Mouse (Mus musculus): ENCODE data around the gene Ggt5. TPM values are rescaled to one million over a fixed set of nuclear protein-coding genes. Genes with fewer than 3 reads are reported as not detected.

Ggt5 gene
- total and polyA plus RNA-seq, 2 experiments from 2014 or later, result 2.3 to 2.8 TPM

GRCm38 (mm10) chr10:75643741-75644343 is 54.7 kb downstream of the Ggt5 start, which contains the start of gene Susd2:
Gene Susd2 (minus strand): TSS chr10:75644008.
- peak within 1 kb of the TSS; percentile 34 for H3K4me2 ChIP-seq (ENCODE audit: low read depth, low read length)
- peak; percentile 67 for DNase-seq (ENCODE audit: low spot score)
- no peak for TF ChIP-seq CTCF (IDR thresholded peaks at IDR 0.05; ENCODE audit: low read depth)

GRCm38 (mm10) chr10:75645616-75646015 is 56.5 kb downstream of the Ggt5 start:
- H3K9ac ChIP-seq (replicated peaks; ENCODE audit: low read length), result no peak overlapping the region
- 89% methylated on average over 8 of the region's 8 CpGs for WGBS
- DNase-seq (ENCODE audit: low spot score) (no peak), ATAC-seq (no peak)
- no peak for TF ChIP-seq CTCF (IDR thresholded peaks at IDR 0.05; ENCODE audit: low read depth)
- peaks cover 11% of the 10 kb centered on the region; the same call in 1 of the 2 replicates for H3K36me3 ChIP-seq (ENCODE audit: insufficient read depth, low read length)
- H3K4me1 ChIP-seq (ENCODE audit: insufficient read depth, low read length), result peaks cover 16% of the 10 kb centered on the region; the same call in 1 of the 2 replicates
- no peak overlapping the region for H3K27ac ChIP-seq
- no peaks in the 10 kb centered on the region for H3K9me3 ChIP-seq (ENCODE audit: low read length)
- H3K4me2 ChIP-seq (ENCODE audit: low read depth, low read length), result no peak overlapping the region
- no peaks in the 10 kb centered on the region for H3K27me3 ChIP-seq (ENCODE audit: insufficient read depth, low read length)
- no peak overlapping the region for H3K4me3 ChIP-seq (ENCODE audit: low read length)

More at GRCm38 (mm10) chr10:75643741-75644343, 54.7 kb downstream of the Ggt5 start, which contains the start of gene Susd2:
- peaks cover 4% of the 10 kb centered on the region; the same call in 1 of the 2 replicates for H3K36me3 ChIP-seq (ENCODE audit: insufficient read depth, low read length)
- H3K9ac ChIP-seq (replicated peaks; ENCODE audit: low read length), result no peak within 1 kb of the TSS; the same call in 1 of the 2 replicates
- peak within 1 kb of the TSS; percentile 54; the same call in 1 of the 2 replicates for H3K27ac ChIP-seq
- WGBS, result 6% methylated on average over 11 of the region's 11 CpGs
- no peaks in the 10 kb centered on the region for H3K9me3 ChIP-seq (ENCODE audit: low read length)
- peak; percentile 54 for ATAC-seq
- H3K27me3 ChIP-seq (ENCODE audit: insufficient read depth, low read length), result no peaks in the 10 kb centered on the region
- peaks cover 16% of the 10 kb centered on the region; the same call in 1 of the 2 replicates for H3K4me1 ChIP-seq (ENCODE audit: insufficient read depth, low read length)
- no peak within 1 kb of the TSS for H3K4me3 ChIP-seq (ENCODE audit: low read length)

GRCm38 (mm10) chr10:75646406-75646805 is 57.3 kb downstream of the Ggt5 start:
- Histone ChIP-seq H3K36me3 (ENCODE audit: insufficient read depth, low read length) (peaks cover 16% of the 10 kb centered on the region), H3K4me1 (ENCODE audit: insufficient read depth, low read length) (peaks cover 16% of the 10 kb centered on the region; the same call in 1 of the 2 replicates), H3K27ac (no peak overlapping the region), H3K27me3 (ENCODE audit: insufficient read depth, low read length) (no peaks in the 10 kb centered on the region), H3K4me3 (ENCODE audit: low read length) (no peak overlapping the region), H3K9me3 (ENCODE audit: low read length) (no peaks in the 10 kb centered on the region), H3K4me2 (ENCODE audit: low read depth, low read length) (no peak overlapping the region), H3K9ac (replicated peaks; ENCODE audit: low read length) (no peak overlapping the region)
- no peak for ATAC-seq
- DNase-seq (ENCODE audit: low spot score), result no peak
- WGBS, result 86% methylated on average over 6 of the region's 6 CpGs
- TF ChIP-seq CTCF (IDR thresholded peaks at IDR 0.05; ENCODE audit: low read depth), result no peak

GRCm38 (mm10) chr10:75647362-75647761 is 58.2 kb downstream of the Ggt5 start:
- Histone ChIP-seq H3K9me3 (ENCODE audit: low read length) (no peaks in the 10 kb centered on the region), H3K4me3 (ENCODE audit: low read length) (no peak overlapping the region), H3K36me3 (ENCODE audit: insufficient read depth, low read length) (peaks cover 26% of the 10 kb centered on the region), H3K27ac (peak overlapping the region; percentile 8; the same call in 1 of the 2 replicates), H3K4me1 (ENCODE audit: insufficient read depth, low read length) (peaks cover 16% of the 10 kb centered on the region; the same call in 1 of the 2 replicates), H3K27me3 (ENCODE audit: insufficient read depth, low read length) (no peaks in the 10 kb centered on the region), H3K9ac (replicated peaks; ENCODE audit: low read length) (no peak overlapping the region), H3K4me2 (ENCODE audit: low read depth, low read length) (no peak overlapping the region)
- no peak for TF ChIP-seq CTCF (IDR thresholded peaks at IDR 0.05; ENCODE audit: low read depth)
- peak; percentile 84 for DNase-seq (ENCODE audit: low spot score)
- peak; percentile 51 for ATAC-seq
- WGBS, result 46% methylated on average over 3 of the region's 3 CpGs

GRCm38 (mm10) chr10:75648091-75648490 is 59.0 kb downstream of the Ggt5 start:
- Histone ChIP-seq H3K27ac (peak overlapping the region; percentile 8; the same call in 1 of the 2 replicates), H3K4me3 (ENCODE audit: low read length) (no peak overlapping the region), H3K4me2 (ENCODE audit: low read depth, low read length) (no peak overlapping the region), H3K36me3 (ENCODE audit: insufficient read depth, low read length) (peaks cover 28% of the 10 kb centered on the region), H3K4me1 (ENCODE audit: insufficient read depth, low read length) (peaks cover 16% of the 10 kb centered on the region; the same call in 1 of the 2 replicates), H3K27me3 (ENCODE audit: insufficient read depth, low read length) (no peaks in the 10 kb centered on the region), H3K9me3 (ENCODE audit: low read length) (no peaks in the 10 kb centered on the region), H3K9ac (replicated peaks; ENCODE audit: low read length) (no peak overlapping the region)
- DNase-seq (ENCODE audit: low spot score) (no peak), ATAC-seq (no peak)
- TF ChIP-seq CTCF (IDR thresholded peaks at IDR 0.05; ENCODE audit: low read depth), result no peak
- WGBS, result 80% methylated on average over 6 of the region's 6 CpGs

- 91% methylated on average over 7 of the region's 7 CpGs for WGBS
- no peak overlapping the region for H3K4me2 ChIP-seq (ENCODE audit: low read depth, low read length)
- H3K9ac ChIP-seq (replicated peaks; ENCODE audit: low read length), result no peak overlapping the region
- no peak for TF ChIP-seq CTCF (IDR thresholded peaks at IDR 0.05; ENCODE audit: low read depth)
- no peak for DNase-seq (ENCODE audit: low spot score)
- H3K27me3 ChIP-seq (ENCODE audit: insufficient read depth, low read length), result no peaks in the 10 kb centered on the region
- peaks cover 9% of the 10 kb centered on the region; the same call in 1 of the 2 replicates for H3K4me1 ChIP-seq (ENCODE audit: insufficient read depth, low read length)
- no peak overlapping the region for H3K4me3 ChIP-seq (ENCODE audit: low read length)
- H3K27ac ChIP-seq, result no peak overlapping the region
- ATAC-seq, result no peak
- peaks cover 32% of the 10 kb centered on the region for H3K36me3 ChIP-seq (ENCODE audit: insufficient read depth, low read length)
- no peaks in the 10 kb centered on the region for H3K9me3 ChIP-seq (ENCODE audit: low read length)
Measured at GRCm38 (mm10) chr10:75649001-75649400, 59.9 kb downstream of the Ggt5 start.
